Mouse (Mus musculus): ENCODE measurements around the gene Nfatc3. TPM values are rescaled to one million over a fixed set of nuclear protein-coding genes. Genes with fewer than 3 reads are reported as not detected.

Nfatc3 gene
- polyA plus RNA-seq, 1 experiment = 78.6 TPM

DNA sequence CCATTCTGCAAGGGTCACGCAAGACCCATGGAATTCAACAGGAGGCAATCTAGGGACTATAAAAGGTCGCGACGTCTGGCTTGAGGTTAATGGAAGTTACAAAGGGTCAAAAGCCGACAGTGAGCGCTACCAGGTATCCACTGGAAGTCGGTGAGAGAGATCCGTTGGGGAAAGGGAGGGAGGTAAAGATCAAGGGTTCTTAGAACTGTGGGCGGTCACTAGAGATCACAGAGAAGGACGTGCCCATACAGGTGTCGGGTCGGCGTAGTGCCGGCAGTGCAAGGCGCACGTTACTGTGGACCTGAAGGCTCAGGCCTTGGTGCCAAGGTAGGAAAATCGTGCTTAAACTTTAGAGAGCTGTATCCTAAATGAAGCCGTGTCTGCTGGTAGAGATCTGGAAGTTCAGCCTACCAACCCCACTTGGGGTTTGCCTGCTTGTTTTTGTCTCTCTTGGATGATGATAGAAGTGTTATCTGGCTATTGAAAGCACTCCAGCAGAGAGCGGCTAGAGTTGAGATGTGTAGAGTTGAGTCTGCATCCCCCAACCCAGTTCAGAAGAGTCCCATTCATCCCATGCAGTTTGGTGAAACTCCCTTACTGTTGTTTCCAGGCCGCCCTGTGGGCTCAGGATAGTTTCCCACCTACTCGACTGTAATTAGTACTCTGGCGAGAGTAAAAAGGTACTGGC lies 78.7 kb downstream of the Nfatc3 start:
- H3K4me3 ChIP-seq (ENCODE audit: insufficient read depth, low read length) = peak overlapping the region; percentile 71
- peak overlapping the region; percentile 51 for H3K27ac ChIP-seq (ENCODE audit: insufficient read depth, low read length)
- TF ChIP-seq POLR2A (IDR thresholded peaks at IDR 0.05; ENCODE audit: low read depth, low read length) (no peak), CTCF (IDR thresholded peaks at IDR 0.05; ENCODE audit: borderline replicate concordance, insufficient read depth, low read length) (no peak)
- no peaks in the 10 kb centered on the region for H3K4me1 ChIP-seq (ENCODE audit: control insufficient read depth, insufficient read depth, low read length)

DNA sequence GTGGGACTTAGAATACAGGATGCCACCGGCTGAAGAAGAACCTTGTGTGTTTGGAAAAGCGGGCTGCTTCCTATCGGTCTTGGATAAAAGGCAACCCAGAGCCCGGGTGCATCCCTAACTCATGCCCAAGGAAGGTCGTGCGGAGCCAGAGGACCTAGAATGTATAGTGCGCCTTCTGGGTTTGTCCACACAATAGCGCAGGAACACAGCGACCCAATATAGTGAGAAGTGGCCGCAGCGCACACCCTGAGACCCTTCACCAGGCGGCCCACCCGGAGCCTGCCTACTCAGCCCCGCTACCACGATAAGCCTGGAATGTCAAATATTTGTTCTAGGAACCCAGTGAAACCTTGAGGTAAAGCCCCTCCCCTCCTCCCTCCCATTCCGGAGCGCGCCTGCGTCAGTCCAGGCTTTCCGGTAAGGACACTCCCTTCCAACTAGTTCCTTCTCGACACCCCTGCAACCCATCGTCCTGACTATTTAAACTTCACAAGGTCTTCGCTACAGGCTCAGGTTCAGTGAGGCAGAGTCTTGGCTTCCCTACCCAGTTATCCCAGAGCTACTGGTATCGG lies 79.4 kb downstream of the Nfatc3 start:
- Histone ChIP-seq H3K4me3 (ENCODE audit: insufficient read depth, low read length) (peak overlapping the region; percentile 71), H3K4me1 (ENCODE audit: control insufficient read depth, insufficient read depth, low read length) (no peaks in the 10 kb centered on the region), H3K27ac (ENCODE audit: insufficient read depth, low read length) (peak overlapping the region; percentile 77)
- no peak for TF ChIP-seq CTCF (IDR thresholded peaks at IDR 0.05; ENCODE audit: borderline replicate concordance, insufficient read depth, low read length)
- TF ChIP-seq POLR2A (IDR thresholded peaks at IDR 0.05; ENCODE audit: low read depth, low read length) = peak; percentile 97

- H3K4me3 ChIP-seq (ENCODE audit: insufficient read depth, low read length) = peak overlapping the region; percentile 71
- no peaks in the 10 kb centered on the region for H3K4me1 ChIP-seq (ENCODE audit: control insufficient read depth, insufficient read depth, low read length)
- peak overlapping the region; percentile 77 for H3K27ac ChIP-seq (ENCODE audit: insufficient read depth, low read length)
- no peak for TF ChIP-seq CTCF (IDR thresholded peaks at IDR 0.05; ENCODE audit: borderline replicate concordance, insufficient read depth, low read length)
- TF ChIP-seq POLR2A (IDR thresholded peaks at IDR 0.05; ENCODE audit: low read depth, low read length) = no peak; the same call in 1 of the 2 replicates
Observed at GRCm38 (mm10) chr8:106138616-106139015, 80.0 kb downstream of the Nfatc3 start.

GRCm38 (mm10) chr8:106140191-106140590 lies 81.6 kb downstream of the Nfatc3 start:
- H3K27ac ChIP-seq (ENCODE audit: insufficient read depth, low read length) = no peak overlapping the region
- no peaks in the 10 kb centered on the region for H3K4me1 ChIP-seq (ENCODE audit: control insufficient read depth, insufficient read depth, low read length)
- H3K4me3 ChIP-seq (ENCODE audit: insufficient read depth, low read length) = no peak overlapping the region
- TF ChIP-seq POLR2A (IDR thresholded peaks at IDR 0.05; ENCODE audit: low read depth, low read length) (no peak), CTCF (IDR thresholded peaks at IDR 0.05; ENCODE audit: borderline replicate concordance, insufficient read depth, low read length) (no peak)

GRCm38 (mm10) chr8:106140769-106141168 lies 82.1 kb downstream of the Nfatc3 start:
- TF ChIP-seq CTCF (IDR thresholded peaks at IDR 0.05; ENCODE audit: borderline replicate concordance, insufficient read depth, low read length) (peak; percentile 58; the same call in 1 of the 2 replicates), POLR2A (IDR thresholded peaks at IDR 0.05; ENCODE audit: low read depth, low read length) (no peak)
- Histone ChIP-seq H3K27ac (ENCODE audit: insufficient read depth, low read length) (no peak overlapping the region), H3K4me3 (ENCODE audit: insufficient read depth, low read length) (no peak overlapping the region), H3K4me1 (ENCODE audit: control insufficient read depth, insufficient read depth, low read length) (no peaks in the 10 kb centered on the region)

- TF ChIP-seq POLR2A (IDR thresholded peaks at IDR 0.05; ENCODE audit: low read depth, low read length) (no peak), CTCF (IDR thresholded peaks at IDR 0.05; ENCODE audit: borderline replicate concordance, insufficient read depth, low read length) (no peak)
Observed at GRCm38 (mm10) chr8:106145331-106145730, 86.7 kb downstream of the Nfatc3 start.

DNA sequence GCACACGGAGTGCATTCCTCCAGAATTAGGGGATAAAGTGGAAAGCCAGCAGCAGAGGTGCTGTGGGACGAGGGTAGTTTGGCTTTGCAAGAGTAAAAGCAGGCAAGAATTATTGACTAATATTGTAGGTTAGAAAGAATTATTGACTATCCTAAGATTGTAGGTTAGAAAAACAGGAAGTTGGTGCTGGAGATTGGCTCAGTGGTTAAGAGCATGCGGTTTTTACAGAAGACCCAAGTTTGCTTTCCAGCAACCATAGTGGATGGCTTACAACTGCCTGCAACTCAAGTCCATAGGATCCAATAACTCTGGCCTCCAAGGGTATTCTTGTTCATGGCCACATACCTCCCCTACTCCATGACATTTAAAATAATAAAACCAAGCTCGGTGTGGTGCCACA lies 87.4 kb downstream of the Nfatc3 start:
- Histone ChIP-seq H3K27ac (ENCODE audit: insufficient read depth, low read length) (peak overlapping the region; percentile 100), H3K4me3 (ENCODE audit: insufficient read depth, low read length) (no peak overlapping the region), H3K4me1 (ENCODE audit: control insufficient read depth, insufficient read depth, low read length) (no peaks in the 10 kb centered on the region)
- TF ChIP-seq CTCF (IDR thresholded peaks at IDR 0.05; ENCODE audit: borderline replicate concordance, insufficient read depth, low read length) = no peak
- no peak for TF ChIP-seq POLR2A (IDR thresholded peaks at IDR 0.05; ENCODE audit: low read depth, low read length)

More at GRCm38 (mm10) chr8:106145331-106145730, 86.7 kb downstream of the Nfatc3 start:
- Histone ChIP-seq H3K4me3 (ENCODE audit: insufficient read depth, low read length) (no peak overlapping the region), H3K4me1 (ENCODE audit: control insufficient read depth, insufficient read depth, low read length) (no peaks in the 10 kb centered on the region), H3K27ac (ENCODE audit: insufficient read depth, low read length) (peak overlapping the region; percentile 100)

GRCm38 (mm10) chr8:106147868-106148565 lies 89.4 kb downstream of the Nfatc3 start:
- H3K27ac ChIP-seq (ENCODE audit: insufficient read depth, low read length) = no peak overlapping the region
- no peak overlapping the region for H3K4me3 ChIP-seq (ENCODE audit: insufficient read depth, low read length)
- no peak for TF ChIP-seq CTCF (IDR thresholded peaks at IDR 0.05; ENCODE audit: borderline replicate concordance, insufficient read depth, low read length)
- no peak for TF ChIP-seq POLR2A (IDR thresholded peaks at IDR 0.05; ENCODE audit: low read depth, low read length)
- peaks cover 6% of the 10 kb centered on the region; the same call in 1 of the 2 replicates for H3K4me1 ChIP-seq (ENCODE audit: control insufficient read depth, insufficient read depth, low read length)

DNA sequence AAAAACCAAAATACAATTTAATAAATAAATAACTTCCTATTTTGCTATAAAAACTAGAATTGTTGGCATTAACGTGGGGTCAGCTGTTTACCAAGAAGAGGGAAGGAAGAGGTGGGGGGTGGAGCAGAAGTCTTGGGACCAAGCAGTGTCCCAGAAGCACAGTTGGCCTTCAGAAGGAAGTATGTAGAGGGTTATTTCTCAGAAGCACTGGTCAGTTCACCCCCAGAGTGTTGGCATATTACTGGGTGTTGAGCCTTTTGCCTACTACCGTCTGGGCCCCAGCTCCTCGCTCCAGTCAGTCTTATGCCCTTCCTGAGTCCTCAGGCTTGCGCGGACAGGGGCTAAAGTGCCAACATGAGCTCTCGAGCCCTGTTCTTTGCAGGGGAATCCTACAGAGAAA lies 90.4 kb downstream of the Nfatc3 start:
- Histone ChIP-seq H3K4me1 (ENCODE audit: control insufficient read depth, insufficient read depth, low read length) (peaks cover 6% of the 10 kb centered on the region; the same call in 1 of the 2 replicates), H3K27ac (ENCODE audit: insufficient read depth, low read length) (no peak overlapping the region), H3K4me3 (ENCODE audit: insufficient read depth, low read length) (no peak overlapping the region)
- TF ChIP-seq POLR2A (IDR thresholded peaks at IDR 0.05; ENCODE audit: low read depth, low read length) (no peak), CTCF (IDR thresholded peaks at IDR 0.05; ENCODE audit: borderline replicate concordance, insufficient read depth, low read length) (no peak)

All from embryonic fibroblast, embryonic 13.5 days (primary cell).